Comparison of ENCODE assay signal across 10 mouse cellular contexts in the genomic region with DNA sequence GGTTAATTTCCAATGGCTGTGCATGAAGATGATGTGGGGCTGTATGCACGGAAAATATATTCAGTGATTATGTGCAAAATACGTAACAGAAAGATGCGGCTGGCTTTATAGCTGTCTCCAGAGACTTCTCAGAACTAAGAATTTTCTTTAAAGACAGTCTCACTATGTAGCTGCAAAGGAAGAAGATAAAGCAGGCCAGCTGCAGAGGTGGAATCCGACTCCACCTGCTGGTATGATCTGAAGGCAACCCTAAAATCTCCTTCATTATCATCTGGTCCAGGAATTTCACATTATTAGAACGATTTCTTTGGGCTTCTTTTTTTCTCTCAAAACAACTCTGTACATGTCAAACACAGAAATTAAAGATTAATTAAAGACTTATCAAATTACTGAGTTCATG.
DNase-seq lines count a peak whose midpoint lies in the region; ATAC-seq and TF ChIP-seq lines count a peak whose summit lies in the region.
"Had no signal": no experiment of that assay in that cellular context is flagged by ENCODE, and none has a peak within 500 bp of the region (broad histone marks: within the 10 kb centered on the region; RNA-seq: fewer than 3 reads in every experiment).

No protein-coding gene starts in this region.

- H3K9ac ChIP-seq in neural tube, embryonic 13.5 days = no peak overlapping the region
- no peak overlapping the region for H3K9ac ChIP-seq in neural tube, embryonic 15.5 days (replicated peaks)

- no peak overlapping the region for H3K4me2 ChIP-seq in neural tube, embryonic 13.5 days
- H3K4me2 ChIP-seq in neural tube, embryonic 15.5 days = no peak overlapping the region

- H3K4me3 ChIP-seq in gastrocnemius, adult 2 months = no peak overlapping the region
- no peak overlapping the region for H3K4me3 ChIP-seq in neural tube, embryonic 13.5 days
- no peak overlapping the region for H3K4me3 ChIP-seq in neural tube, embryonic 15.5 days (replicated peaks)

- H3K9me3 ChIP-seq in neural tube, embryonic 13.5 days = no peaks in the 10 kb centered on the region
- no peaks in the 10 kb centered on the region for H3K9me3 ChIP-seq in neural tube, embryonic 15.5 days (replicated peaks)

- TF ChIP-seq CTCF in gastrocnemius, adult 2 months (IDR thresholded peaks at IDR 0.05) = peak; percentile 57

- no peaks in the 10 kb centered on the region for H3K36me3 ChIP-seq in neural tube, embryonic 13.5 days
- H3K36me3 ChIP-seq in neural tube, embryonic 15.5 days = no peaks in the 10 kb centered on the region

- ATAC-seq in neural tube, embryonic 13.5 days (ENCODE audit: low read depth) = peak; percentile 79
- ATAC-seq in neural tube, embryonic 15.5 days (ENCODE audit: low FRiP score) = peak; percentile 78; the same call in 1 of the 2 replicates

- no peaks in the 10 kb centered on the region for H3K4me1 ChIP-seq in neural tube, embryonic 13.5 days (replicated peaks)
- no peaks in the 10 kb centered on the region for H3K4me1 ChIP-seq in neural tube, embryonic 15.5 days

- H3K27me3 ChIP-seq in neural tube, embryonic 13.5 days = no peaks in the 10 kb centered on the region
- H3K27me3 ChIP-seq in neural tube, embryonic 15.5 days (replicated peaks) = no peaks in the 10 kb centered on the region

- H3K27ac ChIP-seq in gastrocnemius, adult 2 months = no peak overlapping the region
- no peak overlapping the region for H3K27ac ChIP-seq in neural tube, embryonic 13.5 days (replicated peaks)
- H3K27ac ChIP-seq in neural tube, embryonic 15.5 days (replicated peaks) = no peak overlapping the region

- 64% methylated on average over 5 of the region's 5 CpGs for WGBS in neural tube, embryonic 13.5 days
- WGBS in neural tube, embryonic 15.5 days = 59% methylated on average over 5 of the region's 5 CpGs

- DNase-seq in gastrocnemius, adult 2 months = peak; percentile 25
- DNase-seq in gastrocnemius, adult 18-20 months (ENCODE audit: low spot score) = no peak
- no peak for DNase-seq in neural tube, embryonic 10.5 days (ENCODE audit: extremely low spot score, low spot score)
- peak; percentile 18 for DNase-seq in embryo, embryonic 11 days
- DNase-seq in spleen, postnatal 4 days (ENCODE audit: low spot score in 2 of 2) = no peak
- DNase-seq in spleen, adult 12 weeks (ENCODE audit: low spot score) = no peak
- DNase-seq: cerebellum, adult 11 months; heart, postnatal 36 days had no signal

- intact Hi-C loops in gastrocnemius, adult 2 months (cut with DNase I) = loop anchor here (2.0 to 10.0 kb wide), 2 partner anchors 233 to 267 kb away; no protein-coding TSS in a partner anchor

Comparison
In these comparisons a context has a peak if more than half of its experiments do, and no peak if none do; other contexts are left out.
1. DNase-seq: peak in gastrocnemius, adult 2 months (single experiment) and embryo, embryonic 11 days (single experiment); none in gastrocnemius, adult 18-20 months (single experiment), neural tube, embryonic 10.5 days (single experiment), spleen, postnatal 4 days (0 of 2) and spleen, adult 12 weeks (single experiment).